Mouse (Mus musculus) thymus, adult 2 months (tissue): ENCODE results near the gene Nsun5. TPM values are rescaled to one million over a fixed set of nuclear protein-coding genes. Genes with fewer than 3 reads are reported as not detected.

Experiments
- DNase-seq: peaks from one replicate; pipeline ENCODE4 v3.0.0; 2021
- H3K27ac ChIP-seq: fragments of 200-500 bp; 2 replicates; pipeline ENCODE4 v1.5.1; 2012; ENCODE audit warnings: low read length, control low read depth; ENCODE audit not compliant: control insufficient read depth, insufficient read depth
- H3K27me3 ChIP-seq: fragments of 200-500 bp; 2 replicates; pipeline ENCODE4 v1.6.1; 2012; ENCODE audit warnings: mild to moderate bottlenecking, low read length, moderate library complexity, mixed read lengths; ENCODE audit not compliant: control insufficient read depth, insufficient read depth
- H3K36me3 ChIP-seq: fragments of 200-500 bp; 2 replicates; pipeline ENCODE4 v1.6.1; 2012; ENCODE audit warnings: mild to moderate bottlenecking, low read length, moderate library complexity; ENCODE audit not compliant: control insufficient read depth, insufficient read depth
- H3K4me1 ChIP-seq: fragments of 200-500 bp; replicated peaks from 2 replicates; pipeline ENCODE4 v1.6.1; 2012; ENCODE audit warnings: low read length; ENCODE audit not compliant: control insufficient read depth, insufficient read depth
- H3K4me3 ChIP-seq: fragments of 200-500 bp; 2 replicates; pipeline ENCODE4 v1.5.1; 2012; ENCODE audit warnings: mild to moderate bottlenecking, low read length, control low read depth, moderate library complexity; ENCODE audit not compliant: control insufficient read depth, insufficient read depth
- CTCF ChIP-seq: fragments of 200-500 bp; IDR thresholded peaks from 2 replicates; pipeline ENCODE4 v1.5.1; 2012; ENCODE audit warnings: mild to moderate bottlenecking, control low read depth, low read length, moderate library complexity, borderline replicate concordance; ENCODE audit not compliant: control insufficient read depth, poor library complexity, insufficient read depth; ENCODE audit errors: extremely low read depth
- POLR2A ChIP-seq: fragments of 200-500 bp; IDR thresholded peaks from 2 replicates; pipeline ENCODE4 v1.6.1; 2012; ENCODE audit warnings: mild to moderate bottlenecking, low read length, control low read depth, moderate library complexity; ENCODE audit not compliant: control insufficient read depth, poor library complexity, insufficient read depth; ENCODE audit errors: extremely low read depth
- WGBS: fragments of 180-500 bp; shearing (Covaris S2); methylation state at CpG from one replicate; pipeline ENCODE4 v1.1.7; 2018; 5-methylcytosine and 5-hydroxymethylcytosine counted together
- polyA plus RNA-seq: library from polyadenylated mRNA; depleted of rRNA; stranded (reverse); fragments of >200 nt; gene quantifications from 2 replicates; pipeline ENCODE4 v1.2.3, GENCODE M21; 2012

The Nsun5 gene
- polyA plus RNA-seq, 1 experiment: 74.4 TPM

- 90% methylated on average over 3 of the region's 3 CpGs for WGBS
- Histone ChIP-seq H3K36me3 (no peaks in the 10 kb centered on the region), H3K4me3 (no peak overlapping the region), H3K4me1 (no peaks in the 10 kb centered on the region), H3K27ac (no peak overlapping the region), H3K27me3 (no peaks in the 10 kb centered on the region)
- no peak for DNase-seq
- TF ChIP-seq POLR2A: no peak
- no peak for TF ChIP-seq CTCF
Observed at GRCm38 (mm10) chr5:135337575-135337974, 32.2 kb upstream of the Nsun5 start.

GRCm38 (mm10) chr5:135345989-135346388, 23.8 kb upstream of the Nsun5 start:
- DNase-seq: no peak
- H3K36me3 ChIP-seq: no peaks in the 10 kb centered on the region
- TF ChIP-seq POLR2A (no peak), CTCF (no peak)
- H3K4me1 ChIP-seq: no peaks in the 10 kb centered on the region
- no peak overlapping the region for H3K4me3 ChIP-seq
- no peak overlapping the region for H3K27ac ChIP-seq
- no peaks in the 10 kb centered on the region for H3K27me3 ChIP-seq
- 29% methylated on average over 7 of the region's 7 CpGs for WGBS

GRCm38 (mm10) chr5:135346430-135346829, 23.3 kb upstream of the Nsun5 start:
- Histone ChIP-seq H3K36me3 (no peaks in the 10 kb centered on the region), H3K4me3 (no peak overlapping the region), H3K27me3 (no peaks in the 10 kb centered on the region), H3K4me1 (no peaks in the 10 kb centered on the region), H3K27ac (no peak overlapping the region)
- DNase-seq: no peak
- WGBS: 13% methylated on average over 1 of the region's 1 CpGs
- TF ChIP-seq POLR2A (no peak), CTCF (no peak)

- H3K27me3 ChIP-seq: no peaks in the 10 kb centered on the region
- no peak overlapping the region for H3K27ac ChIP-seq
- TF ChIP-seq CTCF (no peak), POLR2A (no peak)
- H3K4me3 ChIP-seq: no peak overlapping the region
- no peaks in the 10 kb centered on the region for H3K36me3 ChIP-seq
- 82% methylated on average over 4 of the region's 4 CpGs for WGBS
- no peaks in the 10 kb centered on the region for H3K4me1 ChIP-seq
- DNase-seq: no peak
Observed at GRCm38 (mm10) chr5:135347511-135348011, 22.2 kb upstream of the Nsun5 start.

- H3K27ac ChIP-seq: no peak within 1 kb of the TSS
- no peaks in the 10 kb centered on the region for H3K4me1 ChIP-seq
- no peak for DNase-seq
- no peak within 1 kb of the TSS for H3K4me3 ChIP-seq
- H3K36me3 ChIP-seq: no peaks in the 10 kb centered on the region
- WGBS: 93% methylated on average over 35 of the region's 35 CpGs
- no peaks in the 10 kb centered on the region for H3K27me3 ChIP-seq
- no peak for TF ChIP-seq POLR2A
- no peak for TF ChIP-seq CTCF
Observed at GRCm38 (mm10) chr5:135349862-135350261, 19.9 kb upstream of the Nsun5 start, which contains the start of gene Fkbp6. Fkbp6 (minus strand) TSS chr5:135350044.

GRCm38 (mm10) chr5:135351606-135352005, 18.1 kb upstream of the Nsun5 start:
- WGBS: 76% methylated on average over 13 of the region's 13 CpGs
- DNase-seq: no peak
- no peak for TF ChIP-seq POLR2A
- no peak for TF ChIP-seq CTCF

GRCm38 (mm10) chr5:135352995-135353394, 16.8 kb upstream of the Nsun5 start, which contains the start of gene Trim50:
Trim50 (plus strand) TSS chr5:135353295.
- WGBS: 81% methylated on average over 9 of the region's 9 CpGs
- no peaks in the 10 kb centered on the region for H3K27me3 ChIP-seq
- no peaks in the 10 kb centered on the region for H3K4me1 ChIP-seq
- TF ChIP-seq CTCF (no peak), POLR2A (no peak)
- H3K27ac ChIP-seq: no peak within 1 kb of the TSS
- H3K36me3 ChIP-seq: no peaks in the 10 kb centered on the region
- DNase-seq: no peak
- H3K4me3 ChIP-seq: no peak within 1 kb of the TSS

More at GRCm38 (mm10) chr5:135351606-135352005, 18.1 kb upstream of the Nsun5 start:
- H3K36me3 ChIP-seq: no peaks in the 10 kb centered on the region
- no peaks in the 10 kb centered on the region for H3K27me3 ChIP-seq
- no peak overlapping the region for H3K27ac ChIP-seq
- H3K4me1 ChIP-seq: no peaks in the 10 kb centered on the region
- H3K4me3 ChIP-seq: no peak overlapping the region
